Mouse (Mus musculus): ENCODE results near the gene Katnal1.

DNA sequence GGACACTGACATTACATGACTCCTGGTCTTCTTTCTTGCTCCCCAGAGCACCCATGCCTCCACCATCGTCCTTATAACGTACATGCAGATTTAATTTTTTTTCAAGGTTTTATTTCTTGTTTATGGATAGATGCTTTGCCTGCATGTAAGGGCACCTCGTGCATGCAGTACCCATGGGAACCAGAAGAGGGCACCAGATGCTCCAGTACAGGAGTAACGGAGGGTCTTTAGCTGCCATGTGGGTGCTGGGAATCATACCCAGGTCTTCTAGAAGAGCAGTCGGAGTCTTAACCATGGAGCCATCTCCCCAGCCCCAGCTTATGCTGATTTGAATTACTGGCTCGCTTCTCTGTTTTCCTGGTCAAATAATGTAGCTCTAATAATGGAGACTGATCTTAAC lies 13.2 kb upstream of the Katnal1 start:
- TF ChIP-seq CTCF (IDR thresholded peaks at IDR 0.05; ENCODE audit: extremely low read depth, insufficient read depth, insufficient read length, insufficient replicate concordance) = no peak; the same call in 1 of the 2 replicates
- TF ChIP-seq POLR2A (IDR thresholded peaks at IDR 0.05; ENCODE audit: low read depth, low read length) = no peak

Data from spleen, adult 2 months (tissue).